Mouse (Mus musculus): ENCODE data around the gene Cspg4.

DNA sequence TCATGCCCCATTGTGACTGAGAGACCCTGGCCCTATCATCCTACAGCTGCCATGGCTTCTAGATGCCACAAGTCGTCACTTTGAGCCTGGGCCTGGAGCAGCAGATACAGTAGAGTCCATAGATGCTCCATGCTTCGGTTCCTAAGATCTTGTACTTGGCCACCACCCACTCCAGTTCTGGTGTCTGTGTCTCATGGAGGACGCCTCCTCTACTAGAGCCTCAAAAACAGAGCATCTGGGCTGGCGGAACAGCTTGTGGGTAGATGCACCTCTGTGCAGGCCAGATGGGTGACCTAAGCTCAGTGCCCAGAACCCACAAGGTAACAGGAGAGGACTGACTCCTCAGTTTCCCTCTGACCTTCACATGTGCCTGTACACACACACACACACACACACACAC lies 19.5 kb downstream of the Cspg4 start:
- no peak for TF ChIP-seq CTCF (IDR thresholded peaks at IDR 0.05; ENCODE audit: low read depth)
- TF ChIP-seq EP300 (optimal IDR thresholded peaks at IDR 0.05) = no peak
